Mouse (Mus musculus) kidney, postnatal 0 days (tissue): Measurements from ENCODE around the gene Map2k4. TPM values are rescaled to one million over a fixed set of nuclear protein-coding genes. Genes with fewer than 3 reads are reported as not detected.

Experiments
- ATAC-seq: fragments of 200-750 bp; cut with Nextera tagmentation; replicated peaks from 2 replicates; pipeline ENCODE4 v1.8.0; 2017; ENCODE audit warnings: low read depth, moderate number of reproducible peaks, moderate TSS enrichment, moderate library complexity; ENCODE audit not compliant: low FRiP score
- DNase-seq: peaks from one replicate; pipeline ENCODE4 v3.0.0-alpha.2; 2016; ENCODE audit warnings: low spot score
- H3K27ac ChIP-seq: fragments of 300-500 bp; sonication (generic); 2 replicates; pipeline ENCODE4 v1.5.1; 2014; ENCODE audit warnings: mild to moderate bottlenecking
- H3K27me3 ChIP-seq: fragments of 300-500 bp; sonication (generic); 2 replicates; pipeline ENCODE4 v1.6.1; 2014; ENCODE audit warnings: low read length, mixed read lengths; ENCODE audit not compliant: insufficient read depth
- H3K36me3 ChIP-seq: fragments of 300-500 bp; sonication (generic); 2 replicates; pipeline ENCODE4 v1.6.1; 2014; ENCODE audit warnings: low read length, mixed read lengths; ENCODE audit not compliant: insufficient read depth
- H3K4me1 ChIP-seq: fragments of 300-500 bp; sonication (generic); replicated peaks from 2 replicates; pipeline ENCODE4 v1.6.1; 2014; ENCODE audit warnings: antibody characterized with exemption, low read length, mixed read lengths; ENCODE audit not compliant: insufficient read depth
- H3K4me2 ChIP-seq: fragments of 300-500 bp; sonication (generic); 2 replicates; pipeline ENCODE4 v1.6.1; 2014; ENCODE audit warnings: mild to moderate bottlenecking, low read length, moderate library complexity, mixed read lengths
- H3K4me3 ChIP-seq: fragments of 300-500 bp; sonication (generic); replicated peaks from 2 replicates; pipeline ENCODE4 v1.5.1; 2014; ENCODE audit warnings: low read depth, low read length
- H3K9ac ChIP-seq: fragments of 300-500 bp; sonication (generic); 2 replicates; pipeline ENCODE4 v1.6.1; 2014; ENCODE audit warnings: low read depth, low read length
- H3K9me3 ChIP-seq: fragments of 300-500 bp; sonication (generic); replicated peaks from 2 replicates; pipeline ENCODE4 v1.6.1; 2016; ENCODE audit warnings: low read length, inconsistent platforms, mixed read lengths
- CTCF ChIP-seq: IDR thresholded peaks from 2 replicates; pipeline ENCODE4 v1.5.1; 2016; ENCODE audit warnings: antibody characterized with exemption, low read depth, mild to moderate bottlenecking, moderate library complexity
- WGBS: fragments of 180-500 bp; shearing (Covaris S2); extraction: QIAGEN DNeasy Blood & Tissue Kit; methylation state at CpG from one replicate; pipeline ENCODE4 v1.1.7; 2014; 5-methylcytosine and 5-hydroxymethylcytosine counted together
- polyA plus RNA-seq: library from polyadenylated mRNA; unstranded; fragments of >200 nt; fragmentation: Nextera tagmentation; extraction: Ambion mirVana; gene quantifications from 2 replicates; pipeline ENCODE4 v1.2.1, GENCODE M21; 2015

Map2k4 gene
- polyA plus RNA-seq, 1 experiment from 2014 or later = 55.7 TPM

DNA sequence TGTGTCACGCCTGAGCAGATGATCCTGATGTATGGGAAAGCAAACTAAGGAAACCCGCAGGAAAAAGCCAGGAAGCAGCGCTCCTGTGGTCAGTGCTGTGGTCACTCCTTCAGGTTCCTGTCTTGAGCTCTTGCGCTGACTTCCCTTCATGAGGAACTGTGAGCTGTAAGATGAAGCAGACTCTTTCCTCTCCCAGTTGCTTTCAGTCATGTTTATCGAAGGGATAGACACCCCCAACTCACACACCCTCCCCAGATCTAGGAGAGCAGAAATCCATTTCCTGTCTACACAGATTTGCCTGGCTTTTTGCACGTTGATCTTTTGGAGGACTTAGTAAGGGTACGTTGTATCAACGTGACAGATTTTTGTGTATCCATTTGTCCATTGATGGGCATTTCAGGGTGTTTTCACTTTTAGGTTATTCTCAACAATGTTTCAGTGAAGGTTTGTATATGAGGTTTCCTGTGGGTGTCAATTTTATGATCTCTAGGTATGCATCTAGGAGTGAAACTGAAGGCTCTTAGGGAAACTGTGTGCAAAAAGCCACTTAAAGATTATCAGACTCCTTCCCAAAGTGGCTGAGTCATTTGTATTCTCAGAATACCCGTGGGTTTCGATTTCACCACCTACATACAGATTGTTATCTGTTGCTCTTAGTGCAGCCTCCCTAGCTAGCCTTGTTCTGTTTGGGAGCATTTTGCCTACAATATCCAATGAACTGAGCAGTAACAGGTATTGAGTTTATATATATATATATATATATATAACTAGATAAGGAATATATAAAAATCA lies 6.5 kb upstream of the Map2k4 start:
- TF ChIP-seq CTCF = no peak
- no peaks in the 10 kb centered on the region for H3K27me3 ChIP-seq
- WGBS = 59% methylated on average over 10 of the region's 10 CpGs
- H3K4me3 ChIP-seq = no peak overlapping the region
- H3K9me3 ChIP-seq = no peaks in the 10 kb centered on the region
- no peak overlapping the region for H3K9ac ChIP-seq
- no peak overlapping the region for H3K27ac ChIP-seq
- no peaks in the 10 kb centered on the region for H3K36me3 ChIP-seq
- no peak overlapping the region for H3K4me2 ChIP-seq
- no peak for ATAC-seq
- H3K4me1 ChIP-seq = no peaks in the 10 kb centered on the region
- no peak for DNase-seq

DNA sequence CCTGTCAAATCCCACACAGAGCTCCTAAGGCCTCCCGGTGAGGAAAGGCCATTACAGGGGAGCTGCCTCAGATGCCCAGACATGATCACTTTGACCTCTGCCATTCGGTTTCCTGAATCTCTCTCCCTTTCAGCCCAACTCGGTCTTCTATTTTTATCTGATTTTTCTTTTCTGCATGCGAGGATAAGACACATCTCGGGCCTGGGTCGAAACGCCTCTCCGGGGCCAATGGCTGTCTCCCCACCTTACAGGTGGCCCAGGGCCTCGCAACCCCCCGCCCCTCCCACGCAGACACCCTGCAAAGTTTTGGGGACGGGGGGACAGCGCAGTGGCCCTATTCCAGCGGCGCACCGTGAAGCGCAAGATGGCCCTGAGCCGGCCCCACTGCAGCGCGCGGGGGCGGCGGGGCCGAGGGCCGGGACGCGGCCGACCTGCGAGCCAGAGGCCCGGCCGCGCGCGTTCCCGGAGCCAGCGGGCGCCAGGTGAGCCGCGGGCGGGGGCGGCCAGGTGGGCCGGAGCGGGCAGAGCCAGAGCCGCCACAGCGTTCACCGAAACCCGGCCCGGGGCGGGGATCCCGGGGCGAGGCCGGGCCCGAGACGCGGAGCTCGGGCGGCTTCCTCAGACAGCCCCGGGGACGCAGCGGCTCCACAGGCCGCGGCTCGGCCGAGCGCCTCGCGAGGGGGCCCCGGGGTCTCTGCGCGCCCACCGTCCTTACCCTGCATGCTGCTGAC lies 511 bp downstream of the Map2k4 start:
- TF ChIP-seq CTCF = no peak
- Histone ChIP-seq H3K4me2 (peak overlapping the region; percentile 77), H3K4me1 (peaks cover 14% of the 10 kb centered on the region; the same call in 1 of the 2 replicates), H3K27me3 (no peaks in the 10 kb centered on the region), H3K27ac (peak overlapping the region; percentile 89), H3K9me3 (no peaks in the 10 kb centered on the region), H3K4me3 (peak overlapping the region; percentile 97), H3K36me3 (no peaks in the 10 kb centered on the region), H3K9ac (peak overlapping the region; percentile 99)
- DNase-seq (peak; percentile 17), ATAC-seq (peak; percentile 85)
- WGBS = under 1% methylated on average over 49 of the region's 71 CpGs

DNA sequence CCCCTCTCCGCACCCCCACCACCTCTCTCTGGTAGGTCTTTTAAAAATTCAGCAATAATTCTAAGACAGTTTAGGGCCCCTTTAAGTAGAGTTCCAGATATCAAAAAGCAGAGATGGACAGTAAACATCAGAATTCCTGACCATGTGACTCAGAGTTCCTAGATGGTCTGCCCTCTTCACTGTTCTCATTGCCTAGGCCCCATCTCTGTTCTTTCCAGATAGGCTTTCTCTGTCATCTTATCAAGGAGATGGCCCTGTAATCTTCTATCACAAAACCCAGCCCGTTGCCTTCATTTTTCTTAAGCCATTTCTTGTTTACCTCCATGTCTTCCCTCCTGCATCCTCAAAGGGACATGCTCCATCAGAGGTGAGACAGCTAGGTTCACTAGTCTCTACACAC lies 1.9 kb downstream of the Map2k4 start:
- no peaks in the 10 kb centered on the region for H3K9me3 ChIP-seq
- H3K4me2 ChIP-seq = peak overlapping the region; percentile 77; the same call in 1 of the 2 replicates
- H3K27ac ChIP-seq = no peak overlapping the region
- DNase-seq = no peak
- TF ChIP-seq CTCF = no peak
- no peak for ATAC-seq
- no peaks in the 10 kb centered on the region for H3K27me3 ChIP-seq
- H3K9ac ChIP-seq = no peak overlapping the region
- no peaks in the 10 kb centered on the region for H3K36me3 ChIP-seq
- H3K4me1 ChIP-seq = peaks cover 14% of the 10 kb centered on the region; the same call in 1 of the 2 replicates
- 85% methylated on average over 2 of the region's 2 CpGs for WGBS
- H3K4me3 ChIP-seq = no peak overlapping the region

DNA sequence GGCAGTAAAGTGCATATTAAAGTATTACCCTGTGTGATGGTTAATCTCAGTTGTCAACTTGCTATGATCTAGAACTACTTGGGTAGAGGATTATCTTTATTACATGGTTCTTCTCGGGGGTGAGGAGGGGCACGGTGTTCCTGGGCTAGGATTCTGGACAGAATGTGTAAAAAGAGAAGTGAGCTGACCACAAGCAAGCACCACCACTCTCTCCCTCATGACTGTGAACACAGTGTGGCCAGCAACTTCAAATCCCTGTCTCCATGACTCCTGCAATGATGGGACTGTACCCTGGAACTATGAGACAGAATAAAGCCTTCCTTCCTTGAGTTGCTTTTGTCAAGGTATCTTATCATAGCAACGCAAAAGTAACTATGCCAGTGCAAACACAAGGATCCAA lies 6.5 kb downstream of the Map2k4 start:
- H3K36me3 ChIP-seq = 0 out of 2 replicates have a peak, but pooled peaks cover 3% of the 10 kb centered on the region
- ATAC-seq (no peak), DNase-seq (no peak)
- H3K27me3 ChIP-seq = no peaks in the 10 kb centered on the region
- no peak for TF ChIP-seq CTCF
- 87% methylated on average over 3 of the region's 3 CpGs for WGBS
- H3K9ac ChIP-seq = no peak overlapping the region
- H3K9me3 ChIP-seq = no peaks in the 10 kb centered on the region
- no peak overlapping the region for H3K4me2 ChIP-seq
- no peak overlapping the region for H3K4me3 ChIP-seq
- H3K4me1 ChIP-seq = peaks cover 25% of the 10 kb centered on the region; the same call in 1 of the 2 replicates
- no peak overlapping the region for H3K27ac ChIP-seq

DNA sequence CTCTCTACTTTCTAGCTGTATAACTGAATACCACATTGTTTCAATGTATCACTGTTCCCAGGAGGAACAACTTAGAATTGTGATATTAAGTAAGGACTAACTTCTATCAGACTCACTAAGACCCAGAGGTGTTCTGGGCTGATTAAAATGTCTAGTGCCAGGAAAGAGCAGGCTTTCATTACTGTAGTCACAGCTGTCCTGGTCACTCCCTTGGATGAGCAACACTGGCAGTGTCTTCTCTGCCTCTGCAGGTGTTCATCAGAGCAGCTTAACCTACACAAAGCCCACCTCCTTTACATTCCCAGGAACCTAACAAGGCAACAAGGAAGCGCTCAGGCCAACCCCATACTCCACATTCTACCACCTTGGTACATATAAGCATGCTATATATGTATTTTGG lies 8.5 kb downstream of the Map2k4 start:
- Histone ChIP-seq H3K9ac (no peak overlapping the region), H3K27ac (no peak overlapping the region), H3K36me3 (0 out of 2 replicates have a peak, but pooled peaks cover 3% of the 10 kb centered on the region), H3K4me3 (no peak overlapping the region), H3K9me3 (no peaks in the 10 kb centered on the region), H3K27me3 (no peaks in the 10 kb centered on the region), H3K4me1 (0 out of 2 replicates have a peak, but pooled peaks cover 17% of the 10 kb centered on the region), H3K4me2 (no peak overlapping the region)
- WGBS = 100% methylated on average over 1 of the region's 1 CpGs
- DNase-seq (no peak), ATAC-seq (no peak)
- no peak for TF ChIP-seq CTCF

DNA sequence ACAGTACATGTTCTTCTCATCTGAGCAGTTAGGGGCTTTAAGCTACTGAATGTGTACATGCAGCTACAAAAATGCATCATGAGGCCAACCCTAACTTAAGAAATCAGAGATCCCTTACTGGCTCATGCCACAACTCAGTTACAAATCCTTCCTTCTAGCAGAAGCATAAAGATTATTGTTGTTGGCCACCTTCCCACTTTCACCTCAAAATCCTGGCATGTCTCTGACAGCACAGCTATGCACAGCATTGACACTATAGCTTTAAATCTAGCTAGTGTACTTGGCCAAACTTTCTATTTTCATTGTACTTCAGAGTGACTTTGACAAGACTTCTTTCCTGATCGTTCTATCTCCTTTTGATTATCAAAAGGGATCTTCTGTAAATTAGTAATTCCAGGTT lies 9.0 kb downstream of the Map2k4 start:
- Histone ChIP-seq H3K36me3 (0 out of 2 replicates have a peak, but pooled peaks cover 3% of the 10 kb centered on the region), H3K27me3 (no peaks in the 10 kb centered on the region), H3K9me3 (no peaks in the 10 kb centered on the region), H3K4me3 (no peak overlapping the region), H3K9ac (no peak overlapping the region), H3K27ac (no peak overlapping the region), H3K4me1 (0 out of 2 replicates have a peak, but pooled peaks cover 17% of the 10 kb centered on the region), H3K4me2 (no peak overlapping the region)
- WGBS = 54% methylated on average over 1 of the region's 1 CpGs
- ATAC-seq (no peak), DNase-seq (peak; percentile 40)
- TF ChIP-seq CTCF = no peak
